Mouse (Mus musculus): ENCODE results near the gene Hopx. TPM values are rescaled to one million over a fixed set of nuclear protein-coding genes. Genes with fewer than 3 reads are reported as not detected.

The Hopx gene
- total and polyA plus RNA-seq, 3 experiments = 26.8 to 43.4 TPM; not detected in 1

- TF ChIP-seq MAFK (IDR thresholded peaks at IDR 0.05; ENCODE audit: borderline replicate concordance, low read depth, low read length) = no peak
- TF ChIP-seq POLR2AphosphoS2 (IDR thresholded peaks at IDR 0.05; ENCODE audit: low read length) = no peak
- TF ChIP-seq ETS1 (IDR thresholded peaks at IDR 0.05; ENCODE audit: low read depth, low read length) = 0 out of 2 replicates have a peak, but pooled peaks have one; percentile 26
- TF ChIP-seq NRF1 (IDR thresholded peaks at IDR 0.05; ENCODE audit: insufficient read depth, low read depth, low read length, poor library complexity, severe bottlenecking) = no peak
- no peak for TF ChIP-seq MXI1 (IDR thresholded peaks at IDR 0.05; ENCODE audit: low read depth, low read length)
These were observed 75.5 kb downstream of the Hopx start (continued) for GRCm38 (mm10) chr5:77039391-77039790.

- Histone ChIP-seq H3K36me3 (ENCODE audit: control insufficient read depth in 1 of 2, insufficient read depth in 2 of 2, low read length in 2 of 2) (peaks cover 0 to 7% of the 10 kb centered on the region in 2 experiments; a peak in 2 of 4 replicates), H3K4me3 (ENCODE audit: control insufficient read depth in 1 of 2, insufficient read depth in 1 of 2, low read depth in 2 of 2, low read length in 2 of 2) (no peak overlapping the region), H3K9ac (ENCODE audit: control insufficient read depth, low read depth, low read length, poor library complexity, severe bottlenecking) (no peak overlapping the region), H3K4me1 (ENCODE audit: control insufficient read depth in 1 of 2, insufficient read depth in 2 of 2, low read length in 2 of 2) (peaks cover 5 to 10% of the 10 kb centered on the region in 2 experiments), H3K27me3 (ENCODE audit: control insufficient read depth in 1 of 2, insufficient read depth in 2 of 2, low read length in 2 of 2) (no peaks in the 10 kb centered on the region; a peak in 2 of 4 replicates), H3K9me3 (replicated peaks; ENCODE audit: insufficient read depth, low read length) (no peaks in the 10 kb centered on the region), H3K27ac (ENCODE audit: control insufficient read depth, low read depth, low read length) (no peak overlapping the region), H3K79me2 (ENCODE audit: control insufficient read depth, insufficient read depth, low read length, poor library complexity) (no peaks in the 10 kb centered on the region)
- no peak for DNase-seq (ENCODE audit: low read depth, low spot score)
- TF ChIP-seq POLR2AphosphoS2 (IDR thresholded peaks at IDR 0.05; ENCODE audit: low read length) (no peak), ETS1 (IDR thresholded peaks at IDR 0.05; ENCODE audit: low read depth, low read length) (no peak), MXI1 (IDR thresholded peaks at IDR 0.05; ENCODE audit: low read depth, low read length) (no peak), NRF1 (IDR thresholded peaks at IDR 0.05; ENCODE audit: insufficient read depth, low read depth, low read length, poor library complexity, severe bottlenecking) (no peak), ELF1 (IDR thresholded peaks at IDR 0.05; ENCODE audit: low read depth, low read length) (no peak), SMC3 (IDR thresholded peaks at IDR 0.05; ENCODE audit: low read depth, low read length) (no peak), UBTF (IDR thresholded peaks at IDR 0.05; ENCODE audit: borderline replicate concordance, insufficient read depth, low read depth, low read length) (no peak), MYC (IDR thresholded peaks at IDR 0.05; ENCODE audit: low read depth, low read length) (no peak)
These were observed 76.5 kb downstream of the Hopx start for GRCm38 (mm10) chr5:77038451-77038850.

Other genes with a start within 250 kb of the Hopx start
- 23.4 and 26.5 TPM in 2 replicates for gene Aasdh, start 209.6 kb downstream of the Hopx start, total RNA-seq (2012; rRNA removed)
- gene Aasdh, start 209.6 kb downstream of the Hopx start, polyA plus RNA-seq (2012; ENCODE audit: insufficient read depth in 1 of 2, insufficient read length in 2 of 2, low read depth in 1 of 2, low replicate concordance in 2 of 2, missing spikeins in 1 of 2) = 10 to 100 TPM in 1 of 2 experiments, not detected in 1; 20.7 TPM
- gene Paics, start 163.8 kb downstream of the Hopx start, total RNA-seq (2012; rRNA removed) = 434 TPM in 2 replicates
- gene Paics, start 163.8 kb downstream of the Hopx start, polyA plus RNA-seq (2012; ENCODE audit: insufficient read depth in 1 of 2, insufficient read length in 2 of 2, low read depth in 1 of 2, low replicate concordance in 2 of 2, missing spikeins in 1 of 2) = 100 to 1,000 TPM; 222 to 266 TPM
- gene Ppat, start 163.5 kb downstream of the Hopx start, total RNA-seq (2012; rRNA removed) = 153 and 180 TPM in 2 replicates
- gene Ppat, start 163.5 kb downstream of the Hopx start, polyA plus RNA-seq (2012; ENCODE audit: insufficient read depth in 1 of 2, insufficient read length in 2 of 2, low read depth in 1 of 2, low replicate concordance in 2 of 2, missing spikeins in 1 of 2) = 100 to 1,000 TPM; 103 to 110 TPM
- gene Srp72, start 140.4 kb downstream of the Hopx start, total RNA-seq (2012; rRNA removed) = 76.7 and 87.1 TPM in 2 replicates
- 100 to 1,000 TPM; 140 to 231 TPM for gene Srp72, start 140.4 kb downstream of the Hopx start, polyA plus RNA-seq (2012; ENCODE audit: insufficient read depth in 1 of 2, insufficient read length in 2 of 2, low read depth in 1 of 2, low replicate concordance in 2 of 2, missing spikeins in 1 of 2)
- 0.85 and 1.7 TPM in 2 replicates for gene Arl9, start 111.1 kb downstream of the Hopx start, total RNA-seq (2012; rRNA removed)
- gene Arl9, start 111.1 kb downstream of the Hopx start, polyA plus RNA-seq (2012; ENCODE audit: insufficient read depth in 1 of 2, insufficient read length in 2 of 2, low read depth in 1 of 2, low replicate concordance in 2 of 2, missing spikeins in 1 of 2) = 1 to 10 TPM in 1 of 2 experiments, not detected in 1; 1.6 TPM
- gene Thegl, start 99.1 kb downstream of the Hopx start, total RNA-seq (2012; rRNA removed) = not detected in 2 replicates
- not detected for gene Thegl, start 99.1 kb downstream of the Hopx start, polyA plus RNA-seq (2012; ENCODE audit: insufficient read depth in 1 of 2, insufficient read length in 2 of 2, low read depth in 1 of 2, low replicate concordance in 2 of 2, missing spikeins in 1 of 2)
- gene Spink2, start 96.3 kb upstream of the Hopx start, total RNA-seq (2012; rRNA removed) = not detected in 2 replicates
- not detected for gene Spink2, start 96.3 kb upstream of the Hopx start, polyA plus RNA-seq (2012; ENCODE audit: insufficient read depth in 1 of 2, insufficient read length in 2 of 2, low read depth in 1 of 2, low replicate concordance in 2 of 2, missing spikeins in 1 of 2)
- 19.3 and 21.0 TPM in 2 replicates for gene Rest, start 150.4 kb upstream of the Hopx start, total RNA-seq (2012; rRNA removed)
- 10 to 100 TPM in 1 of 2 experiments, 1 to 10 TPM in 1; 7.4 to 20.6 TPM for gene Rest, start 150.4 kb upstream of the Hopx start, polyA plus RNA-seq (2012; ENCODE audit: insufficient read depth in 1 of 2, insufficient read length in 2 of 2, low read depth in 1 of 2, low replicate concordance in 2 of 2, missing spikeins in 1 of 2)
- gene Noa1, start 195.0 kb upstream of the Hopx start, total RNA-seq (2012; rRNA removed) = 42.4 and 52.4 TPM in 2 replicates
- gene Noa1, start 195.0 kb upstream of the Hopx start, polyA plus RNA-seq (2012; ENCODE audit: insufficient read depth in 1 of 2, insufficient read length in 2 of 2, low read depth in 1 of 2, low replicate concordance in 2 of 2, missing spikeins in 1 of 2) = 100 to 1,000 TPM in 1 of 2 experiments, 10 to 100 TPM in 1; 96.2 to 265 TPM
- 178 and 213 TPM in 2 replicates for gene Polr2b, start 195.0 kb upstream of the Hopx start, total RNA-seq (2012; rRNA removed)
- gene Polr2b, start 195.0 kb upstream of the Hopx start, polyA plus RNA-seq (2012; ENCODE audit: insufficient read depth in 1 of 2, insufficient read length in 2 of 2, low read depth in 1 of 2, low replicate concordance in 2 of 2, missing spikeins in 1 of 2) = 10 to 100 TPM; 58.3 to 91.4 TPM